Mouse (Mus musculus): ENCODE results near the gene Setd1b.
A peak's percentile ranks its signal among the peaks of the same experiment; 100 is the strongest.

Setd1b gene

DNA sequence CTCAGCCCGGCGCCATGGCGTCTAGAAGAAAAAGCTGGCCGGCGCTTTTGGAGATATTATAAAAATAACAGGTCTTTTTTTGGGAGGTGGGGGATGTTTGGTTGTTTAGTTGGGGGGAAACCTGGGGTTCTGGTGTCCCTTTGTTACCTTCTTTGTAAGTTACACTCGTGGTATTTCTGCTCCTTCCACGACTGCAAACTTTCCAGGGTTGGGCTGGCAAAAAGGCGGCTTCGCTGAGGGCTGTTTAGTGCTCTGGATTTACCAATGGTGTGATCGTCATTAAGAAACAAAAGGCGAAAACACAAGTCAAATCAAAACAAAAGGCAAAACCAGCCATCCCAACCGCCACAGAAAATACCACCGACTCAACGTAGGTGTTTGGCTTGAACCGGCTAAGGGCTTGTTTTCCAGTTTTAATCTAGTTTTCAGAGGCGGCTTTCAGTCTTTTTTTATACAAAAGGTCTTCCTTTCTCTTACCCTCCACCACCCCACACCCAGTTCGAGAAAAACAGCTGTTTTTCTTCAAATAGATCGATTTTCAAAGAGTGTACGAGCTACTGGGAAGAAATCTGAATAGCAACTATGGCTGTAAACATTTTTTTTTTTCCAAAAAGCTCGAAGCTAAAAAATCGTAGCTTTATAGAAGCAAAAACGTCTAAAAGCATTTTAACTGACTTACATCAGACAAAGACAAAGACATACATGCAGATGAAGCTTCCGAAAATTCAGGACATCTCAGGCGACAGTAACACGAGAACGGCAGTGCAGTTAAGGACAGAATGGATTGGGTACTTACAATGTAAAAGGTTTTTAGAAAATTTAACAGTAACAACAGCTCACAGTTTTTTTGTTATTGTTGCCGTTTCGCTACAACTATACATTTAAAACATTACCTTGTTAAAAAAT lies 2.0 kb upstream of the Setd1b start:
- DNase-seq (ENCODE audit: low read depth in 1 of 2, low spot score in 2 of 2), result no peak

DNA sequence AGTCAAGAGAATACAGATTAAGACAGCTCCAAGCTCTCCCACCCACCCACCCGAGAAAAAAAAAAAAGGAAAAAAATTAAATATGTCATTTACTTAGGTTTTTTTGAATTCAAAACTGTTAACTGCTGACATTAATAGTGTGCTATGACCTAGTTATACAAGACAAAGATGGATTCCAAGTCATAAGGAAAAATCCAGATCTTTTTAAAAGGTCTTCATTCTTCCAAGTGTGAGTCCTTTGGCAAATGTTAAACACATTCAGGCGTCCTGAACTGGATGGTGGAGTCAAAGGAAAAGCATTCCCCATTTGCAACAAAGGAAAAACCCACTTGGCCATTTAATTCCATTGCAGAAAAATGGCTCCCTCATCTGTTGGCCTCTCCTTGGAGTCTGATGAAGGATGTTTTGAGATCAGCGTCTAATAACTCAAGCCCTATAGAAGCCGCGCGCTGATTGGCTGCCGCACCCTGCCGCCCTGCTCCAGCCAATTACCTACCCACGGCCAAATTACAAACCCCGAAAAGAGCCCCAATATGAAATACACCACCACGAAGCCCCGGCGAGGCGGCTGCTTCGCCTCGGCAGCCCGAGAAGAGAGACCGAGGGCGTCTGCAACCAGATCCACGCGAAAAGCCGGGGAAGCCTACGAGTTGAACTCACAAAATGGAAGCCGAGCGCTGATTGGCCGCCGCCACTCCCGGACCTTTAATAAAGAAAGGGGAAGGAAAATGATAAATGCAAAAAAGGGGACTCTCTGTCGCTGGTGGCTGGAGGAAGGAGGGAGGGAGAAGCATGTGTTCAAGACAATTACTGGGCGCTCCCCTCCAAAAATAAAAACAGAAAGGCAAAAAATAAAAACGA lies 1.1 kb upstream of the Setd1b start:
- peak; percentile 75 to 87 for DNase-seq (ENCODE audit: low read depth in 1 of 2, low spot score in 2 of 2)

DNA sequence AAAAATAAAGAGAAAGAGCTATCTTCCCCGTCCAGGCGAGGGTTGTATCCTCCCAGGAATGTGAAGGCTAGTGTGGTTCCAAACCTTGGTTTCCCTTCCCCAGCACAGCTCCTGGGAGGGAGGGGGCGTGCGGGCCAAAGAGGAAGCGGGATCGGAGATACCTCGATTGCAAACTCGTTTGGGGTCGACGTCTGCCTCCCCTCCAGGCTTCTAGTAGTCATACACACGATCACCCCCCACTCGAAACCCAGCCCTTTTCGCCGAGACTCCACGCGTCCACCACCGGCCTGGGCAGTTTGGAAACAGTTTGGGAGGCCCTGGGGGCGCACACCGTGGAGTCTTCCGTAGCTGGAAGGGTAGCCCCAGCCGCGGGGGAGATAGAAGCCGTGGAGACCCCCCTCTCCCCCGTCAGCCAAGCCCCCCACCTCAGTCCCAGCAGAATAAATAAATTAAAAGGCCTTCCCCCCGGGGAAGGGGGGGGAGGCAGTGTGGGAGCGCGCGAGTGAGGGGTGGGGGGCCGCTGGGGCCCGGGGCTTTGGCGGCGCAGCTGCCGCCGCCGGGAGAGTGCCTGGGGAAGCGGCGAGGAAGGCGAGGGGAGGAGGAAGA lies 335 bp upstream of the Setd1b start:
- peak; percentile 33 to 48 for DNase-seq (ENCODE audit: low read depth in 1 of 2, low spot score in 2 of 2)

DNA sequence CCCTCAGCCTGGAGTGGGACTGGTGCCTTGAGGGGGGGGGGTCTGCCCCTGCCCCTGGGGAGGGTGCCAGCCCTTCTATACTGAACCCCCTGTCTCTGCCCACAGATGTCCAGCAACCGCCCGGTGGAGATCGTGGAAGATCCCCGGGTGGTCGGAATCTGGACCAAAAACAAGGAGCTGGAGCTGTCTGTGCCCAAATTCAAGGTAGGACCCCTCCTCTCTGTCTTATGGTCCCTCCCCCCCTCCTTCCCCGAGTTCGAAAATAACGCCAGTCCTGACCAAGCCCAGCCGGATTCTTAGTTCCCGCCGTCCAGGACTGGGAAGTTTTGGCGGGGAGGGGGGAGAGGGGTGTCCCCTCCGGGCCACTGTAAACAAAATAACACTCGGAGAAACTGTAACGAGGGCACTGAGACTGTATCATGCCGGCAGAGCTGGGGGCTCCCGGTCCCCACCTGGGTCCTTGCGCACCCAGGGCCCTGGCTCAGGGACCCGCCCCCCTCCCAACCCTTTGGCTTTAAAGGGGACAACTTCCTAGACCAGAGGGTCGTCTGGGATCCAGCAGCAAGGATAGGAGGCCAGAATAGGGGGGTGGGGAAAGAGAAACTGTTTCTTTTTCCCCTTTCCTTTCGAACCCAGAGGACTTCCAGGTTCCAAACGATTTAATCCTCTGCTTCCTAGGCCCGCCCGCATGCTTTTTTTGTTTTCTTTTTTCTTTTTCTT lies 1.4 kb downstream of the Setd1b start:
- DNase-seq (ENCODE audit: low read depth in 1 of 2, low spot score in 2 of 2), result no peak

DNA sequence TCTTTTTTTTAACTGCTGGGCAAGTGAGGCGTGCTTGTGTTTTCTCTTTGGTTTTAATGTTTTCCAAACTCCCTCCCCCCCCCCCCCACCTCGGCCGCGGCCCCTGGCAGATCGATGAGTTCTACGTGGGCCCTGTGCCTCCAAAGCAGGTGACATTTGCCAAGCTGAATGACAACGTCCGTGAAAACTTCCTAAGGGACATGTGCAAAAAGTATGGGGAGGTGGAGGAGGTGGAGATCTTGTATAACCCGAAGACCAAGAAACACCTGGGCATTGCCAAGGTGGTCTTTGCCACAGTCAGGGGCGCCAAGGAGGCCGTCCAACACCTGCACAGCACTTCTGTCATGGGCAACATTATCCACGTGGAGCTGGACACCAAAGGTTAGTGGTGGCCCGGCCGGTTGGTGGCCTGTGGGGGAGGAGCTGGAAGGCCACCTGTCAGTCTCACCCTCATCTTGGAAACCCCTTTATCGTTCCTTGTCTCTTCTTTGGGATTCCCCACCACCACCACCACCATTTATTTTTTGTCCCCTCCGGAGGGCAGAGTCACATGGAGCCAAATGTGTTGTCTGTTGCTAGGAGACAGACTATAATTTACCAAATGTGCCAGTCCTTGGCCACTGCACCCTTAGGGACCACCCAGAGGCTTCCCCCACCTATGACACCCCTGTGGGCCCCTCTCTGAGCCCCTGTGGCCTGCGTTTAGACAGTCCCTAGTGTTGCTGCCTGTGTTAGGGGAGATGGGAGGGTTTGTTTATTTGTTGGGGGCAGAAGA lies 2.2 kb downstream of the Setd1b start:
- DNase-seq (ENCODE audit: low read depth in 1 of 2, low spot score in 2 of 2), result no peak

DNA sequence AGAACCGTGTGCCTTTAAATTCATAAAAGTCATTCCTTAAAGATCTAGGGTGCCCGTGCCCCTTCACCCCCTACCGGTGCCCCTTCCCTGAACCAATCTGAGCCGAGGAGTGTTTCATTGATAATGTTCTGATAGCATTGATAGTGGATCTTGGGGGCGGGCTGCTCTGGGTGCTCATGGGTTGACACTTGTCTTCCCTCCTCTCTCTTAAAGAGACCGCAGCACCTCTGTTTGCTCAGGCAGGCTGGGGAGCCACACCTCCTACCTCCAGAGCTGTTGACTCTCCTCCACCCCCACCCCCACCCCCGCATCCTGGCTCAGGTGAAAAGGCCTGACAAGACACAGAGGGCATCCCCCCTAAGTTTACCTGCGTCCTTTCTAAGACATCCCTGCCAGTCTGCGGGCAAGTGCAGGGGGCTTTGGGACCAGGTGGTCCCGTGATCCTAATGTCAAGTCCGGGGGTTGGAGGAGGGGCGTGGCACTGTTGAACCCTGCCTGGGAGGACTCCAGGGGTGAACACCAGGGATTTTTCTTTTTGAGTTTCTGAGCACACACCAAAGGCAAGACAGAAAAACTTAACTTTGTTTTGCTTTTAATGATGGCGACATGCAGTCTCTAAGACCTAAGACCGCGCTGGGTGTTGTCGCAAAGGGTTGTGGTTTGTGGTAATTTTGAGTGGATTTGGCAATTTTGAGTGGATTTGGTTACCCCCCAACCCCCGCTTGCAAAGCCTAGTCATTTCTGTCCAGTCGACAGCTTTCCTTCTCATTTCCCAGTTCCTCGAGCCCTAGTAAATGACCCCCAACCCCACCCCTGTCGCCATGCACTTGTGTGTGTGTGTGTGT lies 3.0 kb downstream of the Setd1b start:
- no peak for DNase-seq (ENCODE audit: low read depth in 1 of 2, low spot score in 2 of 2)

DNA sequence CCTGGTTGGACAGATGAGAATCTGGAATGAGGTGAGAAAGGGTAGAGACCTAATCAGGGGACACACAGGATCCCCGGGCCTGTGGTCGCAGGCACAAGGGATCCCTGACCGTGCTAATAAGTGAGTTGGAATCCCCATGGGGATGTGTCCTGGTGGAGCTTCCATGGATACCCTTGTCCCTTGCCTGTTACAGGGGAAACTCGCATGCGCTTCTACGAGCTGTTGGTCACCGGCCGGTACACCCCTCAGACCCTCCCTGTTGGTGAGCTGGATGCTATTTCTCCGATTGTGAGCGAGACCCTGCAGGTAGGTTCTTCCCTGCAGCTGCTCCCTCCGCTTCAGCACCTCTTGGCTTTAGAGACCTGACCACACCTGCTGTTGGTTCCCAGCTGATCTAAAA lies 4.4 kb downstream of the Setd1b start:
- DNase-seq (ENCODE audit: low read depth in 1 of 2, low spot score in 2 of 2), result no peak

DNA sequence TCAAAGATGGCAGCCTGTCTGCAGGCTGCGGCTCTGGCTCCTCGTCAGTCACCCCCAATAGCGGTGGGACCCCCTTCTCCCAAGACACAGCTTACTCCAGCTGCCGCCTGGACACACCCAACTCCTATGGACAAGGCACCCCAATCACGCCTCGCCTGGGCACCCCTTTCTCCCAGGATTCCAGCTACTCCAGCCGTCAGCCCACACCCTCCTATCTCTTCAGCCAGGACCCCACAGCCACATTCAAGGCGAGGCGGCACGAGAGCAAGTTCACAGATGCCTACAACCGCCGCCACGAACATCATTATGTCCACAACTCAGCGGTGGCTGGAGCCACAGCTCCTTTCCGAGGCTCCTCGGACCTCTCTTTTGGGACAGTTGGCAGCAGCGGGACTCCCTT lies 5.6 kb downstream of the Setd1b start:
- DNase-seq (ENCODE audit: low read depth in 1 of 2, low spot score in 2 of 2), result no peak

DNA sequence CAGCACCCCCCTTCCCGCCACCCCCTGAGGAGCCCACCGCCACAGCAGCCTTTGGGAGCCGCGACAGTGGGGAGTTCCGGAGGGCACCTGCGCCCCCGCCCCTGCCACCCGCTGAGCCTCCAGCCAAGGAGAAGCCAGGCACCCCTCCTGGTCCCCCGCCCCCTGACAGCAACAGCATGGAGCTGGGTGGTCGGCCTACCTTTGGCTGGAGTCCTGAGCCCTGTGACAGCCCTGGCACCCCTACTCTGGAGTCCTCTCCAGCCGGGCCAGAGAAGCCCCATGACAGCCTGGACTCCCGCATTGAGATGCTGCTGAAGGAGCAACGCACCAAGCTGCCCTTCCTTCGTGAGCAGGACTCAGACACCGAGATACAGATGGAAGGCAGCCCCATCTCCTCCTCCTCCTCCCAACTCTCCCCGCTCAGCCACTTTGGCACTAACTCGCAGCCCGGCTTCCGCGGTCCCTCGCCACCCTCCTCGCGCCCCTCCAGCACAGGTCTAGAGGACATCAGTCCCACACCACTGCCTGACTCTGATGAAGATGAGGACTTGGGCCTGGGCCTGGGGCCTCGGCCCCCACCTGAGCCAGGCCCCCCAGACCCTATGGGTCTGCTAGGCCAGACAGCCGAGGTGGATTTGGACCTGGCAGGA lies 6.2 kb downstream of the Setd1b start:
- no peak for DNase-seq (ENCODE audit: low read depth in 1 of 2, low spot score in 2 of 2)

DNA sequence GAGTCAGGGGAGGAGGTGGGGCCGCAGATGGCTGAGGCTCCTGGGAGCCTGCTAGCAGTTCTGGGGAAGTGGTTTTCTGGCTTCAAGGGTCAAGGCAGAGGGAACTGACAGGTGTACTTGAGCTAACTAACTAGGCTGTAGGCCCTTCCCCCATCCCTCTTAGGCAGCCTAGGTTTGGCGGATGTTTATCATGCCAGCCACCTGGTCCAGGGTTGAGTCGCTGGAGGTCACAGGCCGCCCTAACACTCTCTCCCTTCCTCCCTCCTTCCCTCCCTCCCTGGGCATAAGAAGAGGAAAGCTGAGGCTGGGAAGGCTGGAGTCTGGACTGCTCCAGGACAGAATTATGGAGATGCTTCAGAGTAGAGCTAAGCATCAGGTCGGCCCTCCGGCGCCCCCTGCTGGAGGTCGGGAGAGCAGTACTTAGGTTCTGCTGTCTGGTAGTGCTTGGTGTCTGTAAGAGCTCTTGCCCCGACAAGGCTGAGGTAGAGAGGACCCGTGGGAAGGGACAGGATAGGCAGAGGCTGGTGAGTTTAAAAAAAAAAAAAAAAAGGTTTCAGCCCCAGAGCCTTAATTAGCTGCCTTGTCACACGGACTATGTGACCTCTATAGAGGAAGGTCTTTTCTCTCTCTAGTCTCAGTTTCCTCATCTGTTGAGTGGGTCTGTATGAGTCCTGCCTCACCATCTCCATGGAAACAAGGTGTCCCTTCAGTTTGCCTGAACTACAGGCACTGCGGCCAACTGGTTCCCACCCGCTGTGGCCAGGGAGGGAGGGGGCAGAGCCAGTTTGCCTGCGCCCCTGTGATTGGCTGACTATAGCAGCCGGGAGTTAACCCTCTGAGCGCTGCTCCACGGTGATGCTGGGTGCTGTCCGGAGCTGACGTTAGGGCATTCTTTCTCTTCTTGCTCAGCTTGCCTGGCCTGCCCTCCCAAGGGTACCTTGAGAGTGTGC lies 7.7 kb downstream of the Setd1b start:
- DNase-seq (ENCODE audit: low read depth in 1 of 2, low spot score in 2 of 2), result peak; percentile 64 to 81

DNA sequence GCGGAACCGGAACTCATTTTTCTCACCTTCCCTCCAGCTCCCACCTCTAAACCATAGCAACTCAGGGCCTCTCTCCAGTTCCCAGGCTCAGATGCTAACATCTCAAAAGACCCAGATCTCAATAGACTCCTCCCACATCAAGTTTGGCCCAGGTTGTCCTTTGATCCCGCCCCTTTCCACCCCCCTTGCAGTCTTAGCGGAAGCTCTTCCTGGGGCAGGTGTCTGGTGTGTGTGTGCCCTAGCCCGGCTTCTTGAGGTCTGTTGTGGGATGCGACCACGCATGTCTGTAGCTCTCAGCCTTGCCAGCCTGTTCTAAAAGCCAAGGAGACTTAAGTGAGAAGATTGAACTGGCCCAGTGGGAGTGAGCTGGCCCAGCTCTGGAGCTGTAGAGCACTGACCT lies 8.6 kb downstream of the Setd1b start:
- no peak for DNase-seq (ENCODE audit: low read depth in 1 of 2, low spot score in 2 of 2)

DNA sequence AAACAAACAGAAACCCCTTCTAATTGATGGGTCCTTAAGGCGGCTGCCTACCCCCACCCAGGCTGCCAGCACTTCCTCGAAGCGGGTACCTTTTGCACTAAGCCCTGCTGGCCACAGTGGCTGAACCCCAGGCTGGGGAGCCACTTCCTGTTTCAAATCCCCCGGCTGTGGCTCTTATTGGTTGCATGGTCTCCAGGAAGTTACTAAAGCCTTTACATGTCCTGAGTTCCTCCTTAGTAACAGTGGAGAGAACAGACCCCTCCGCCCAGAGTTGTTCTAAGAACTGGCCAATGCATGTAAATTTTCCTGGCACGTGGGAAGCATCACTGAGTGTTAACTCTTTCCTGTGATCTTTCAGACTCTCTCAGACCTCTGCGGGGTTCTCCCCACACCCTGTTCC lies 9.1 kb downstream of the Setd1b start:
- DNase-seq (ENCODE audit: low read depth in 1 of 2, low spot score in 2 of 2), result peak; percentile 55 to 67

DNA sequence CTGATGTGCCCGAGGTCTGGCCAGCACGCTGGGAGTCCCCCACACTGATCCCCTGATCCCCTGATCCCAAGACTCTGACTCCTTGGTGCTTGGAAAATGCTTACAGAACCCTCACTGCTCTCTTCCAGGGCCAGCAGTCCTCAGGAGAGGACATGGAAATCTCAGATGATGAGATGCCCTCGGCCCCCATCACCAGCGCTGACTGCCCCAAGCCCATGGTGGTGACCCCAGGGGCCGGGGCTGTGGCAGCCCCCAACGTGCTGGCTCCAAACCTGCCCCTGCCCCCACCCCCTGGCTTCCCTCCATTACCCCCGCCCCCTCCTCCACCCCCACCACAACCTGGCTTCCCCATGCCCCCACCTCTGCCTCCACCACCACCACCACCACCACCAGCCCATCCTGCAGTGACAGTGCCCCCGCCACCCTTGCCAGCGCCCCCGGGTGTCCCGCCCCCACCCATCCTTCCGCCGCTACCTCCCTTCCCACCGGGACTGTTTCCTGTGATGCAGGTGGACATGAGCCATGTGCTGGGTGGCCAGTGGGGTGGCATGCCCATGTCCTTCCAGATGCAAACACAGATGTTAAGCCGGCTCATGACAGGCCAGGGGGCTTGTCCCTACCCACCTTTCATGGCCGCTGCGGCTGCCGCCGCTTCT lies 9.8 kb downstream of the Setd1b start:
- no peak for DNase-seq (ENCODE audit: low read depth in 1 of 2, low spot score in 2 of 2)

DNA sequence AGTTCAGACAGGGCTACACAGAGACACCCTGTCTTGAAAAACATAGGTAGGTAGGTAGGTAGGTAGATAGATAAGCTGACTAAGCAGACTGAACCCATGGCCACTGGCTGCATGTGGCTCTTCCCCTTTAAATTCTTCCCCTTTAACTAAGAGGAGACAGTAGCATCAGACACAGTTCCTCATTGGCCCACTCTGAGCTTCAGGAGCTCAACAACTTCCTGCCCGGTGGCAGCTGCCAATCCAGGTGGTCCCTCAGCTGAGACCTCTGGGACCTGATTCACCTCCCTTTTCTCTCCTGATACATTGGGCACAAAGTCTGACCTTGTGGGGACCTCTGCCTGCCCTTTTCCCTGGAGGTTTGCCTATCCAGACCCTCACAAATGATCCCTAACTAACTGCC lies 10.9 kb downstream of the Setd1b start:
- DNase-seq (ENCODE audit: low read depth in 1 of 2, low spot score in 2 of 2), result no peak

DNA sequence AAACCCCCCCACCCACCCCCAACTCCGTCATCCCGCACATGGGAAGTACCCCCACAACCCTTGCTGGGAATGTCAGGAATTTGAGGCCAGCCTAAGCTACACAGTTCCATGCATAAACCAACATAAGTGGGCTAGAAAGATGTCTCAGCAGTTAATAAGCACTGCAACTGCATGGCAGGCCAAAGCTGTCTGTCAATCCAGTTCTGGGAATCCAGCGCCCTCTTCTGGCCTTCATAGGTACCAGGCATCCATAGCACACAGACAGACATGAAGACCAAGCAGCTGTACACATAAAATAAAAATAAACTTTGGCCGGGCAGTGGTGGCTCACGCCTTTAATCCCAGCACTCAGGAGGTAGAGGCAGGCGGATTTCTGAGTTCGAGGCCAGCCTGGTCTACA lies 13.4 kb downstream of the Setd1b start:
- peak; percentile 45 to 55 for DNase-seq (ENCODE audit: low read depth in 1 of 2, low spot score in 2 of 2)

DNA sequence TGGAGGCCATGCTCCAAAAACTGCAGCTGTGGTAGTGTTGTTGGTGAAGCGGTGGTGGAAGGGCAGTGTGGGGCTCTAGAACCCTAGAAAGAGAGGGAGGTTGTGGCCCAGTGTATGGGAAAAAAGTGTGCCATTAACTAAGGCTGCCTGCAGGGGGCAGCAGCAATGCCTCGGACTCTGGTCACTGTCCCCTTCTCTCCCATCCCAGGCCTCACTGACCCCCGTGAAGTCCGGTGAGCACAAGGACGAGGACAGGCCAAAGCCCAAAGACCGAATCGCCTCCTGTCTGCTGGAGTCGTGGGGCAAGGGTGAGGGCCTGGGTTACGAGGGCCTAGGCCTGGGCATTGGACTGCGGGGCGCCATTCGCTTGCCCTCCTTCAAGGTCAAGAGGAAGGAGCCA lies 14.8 kb downstream of the Setd1b start:
- no peak for DNase-seq (ENCODE audit: low read depth in 1 of 2, low spot score in 2 of 2)

DNA sequence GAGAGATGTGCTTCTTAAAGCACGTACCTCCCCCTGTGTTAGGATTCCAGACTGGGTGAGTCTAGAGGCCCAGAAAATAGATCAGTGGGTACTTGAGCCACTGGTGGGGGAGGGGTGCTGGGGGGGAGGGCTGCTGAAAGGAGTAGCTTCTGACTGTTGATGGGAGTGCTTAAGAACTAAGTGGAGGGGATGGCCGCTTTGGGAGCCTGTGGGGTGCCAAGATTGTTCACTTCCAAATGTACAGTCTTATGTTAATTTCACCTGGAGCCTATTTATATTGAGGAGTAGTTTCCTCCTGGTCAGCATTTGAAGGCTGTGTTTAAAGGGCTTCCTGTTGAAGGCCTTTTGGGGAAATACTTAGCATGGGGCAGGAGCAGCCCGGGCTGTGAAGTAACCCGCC lies 16.0 kb downstream of the Setd1b start:
- no peak for DNase-seq (ENCODE audit: low read depth in 1 of 2, low spot score in 2 of 2)

Data from monocyte, adult 2 months (primary cell).